In the genomic region with DNA sequence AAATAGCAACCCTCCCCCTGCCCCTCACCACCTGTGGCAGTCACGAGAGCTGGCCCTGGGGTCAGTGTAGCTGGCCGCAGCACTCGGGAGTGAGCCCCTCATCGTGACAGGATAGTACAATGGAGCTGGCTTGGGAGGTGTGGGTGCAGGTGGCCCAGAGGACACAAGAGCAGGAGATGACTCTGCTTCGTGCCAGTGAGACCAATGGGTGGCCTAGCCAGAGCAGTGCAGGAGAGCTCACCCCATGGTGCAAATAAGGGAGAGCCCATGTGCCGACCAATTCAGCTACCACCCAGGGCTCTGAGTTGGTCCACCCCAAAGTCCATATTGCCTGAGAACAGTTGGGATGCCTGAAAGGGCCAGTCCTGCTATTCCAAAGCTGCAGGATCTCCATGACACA, we compare ENCODE assay signal across 19 mouse cellular contexts. TPM values are rescaled to one million over a fixed set of nuclear protein-coding genes. Genes with fewer than 3 reads are reported as not detected.
"Had no signal": no experiment of that assay in that cellular context is flagged by ENCODE, and none has a peak within 500 bp of the region (broad histone marks: within the 10 kb centered on the region; RNA-seq: fewer than 3 reads in every experiment).

No protein-coding gene starts in this region.

- H3K4me3 ChIP-seq: liver, embryonic 15.5 days; lung, embryonic 15.5 days; megakaryocyte, embryonic 14.5 days; stomach, embryonic 15.5 days had no signal

- H3K27ac ChIP-seq: liver, embryonic 15.5 days; lung, embryonic 15.5 days; macrophage; stomach, embryonic 15.5 days; stomach, postnatal 0 days had no signal

- H3K4me2 ChIP-seq: liver, embryonic 15.5 days; lung, embryonic 15.5 days; midbrain, embryonic 11.5 days; stomach, embryonic 15.5 days had no signal

- H3K4me1 ChIP-seq: liver, embryonic 15.5 days; lung, embryonic 15.5 days; megakaryocyte, embryonic 14.5 days; stomach, embryonic 15.5 days had no signal

- H3K9me3 ChIP-seq: liver, embryonic 15.5 days; lung, embryonic 15.5 days; stomach, embryonic 15.5 days had no signal

- ATAC-seq: liver, postnatal 0 days; lung, postnatal 0 days; midbrain, embryonic 16.5 days had no signal

- H3K27me3 ChIP-seq: liver, embryonic 15.5 days; lung, embryonic 15.5 days; megakaryocyte, embryonic 14.5 days; stomach, embryonic 15.5 days had no signal

- DNase-seq: liver, postnatal 0 days; lung, adult 2 months; lung, postnatal 14 days; lung, postnatal 36 days; midbrain, embryonic 14.5 days; right cerebral cortex, postnatal 14 days; thymus, adult 2 months; thymus, postnatal 36 days had no signal

- H3K9ac ChIP-seq: liver, embryonic 15.5 days; liver, postnatal 0 days; lung, embryonic 15.5 days; stomach, embryonic 15.5 days had no signal

- H3K36me3 ChIP-seq: liver, embryonic 15.5 days; lung, embryonic 15.5 days; stomach, embryonic 15.5 days had no signal

RNA-seq across cellular contexts. Expression of a gene that starts 31.8 kb away (rescaled TPM):
- total RNA-seq: megakaryocyte progenitor cell, adult 5-6 weeks; monocyte, adult 5-6 weeks had no signal
- polyA plus RNA-seq: macrophage had no signal
